Mouse (Mus musculus): ENCODE results near the gene Msl2. TPM values are rescaled to one million over a fixed set of nuclear protein-coding genes. Genes with fewer than 3 reads are reported as not detected.

The Msl2 gene
- total and polyA plus RNA-seq, 3 experiments, result 15.5 to 30.8 (median 18.7) TPM

GRCm38 (mm10) chr9:101042249-101042648 lies 31.7 kb upstream of the Msl2 start:
- Histone ChIP-seq H3K4me2 (ENCODE audit: insufficient read depth, low read depth, poor library complexity, severe bottlenecking) (no peak overlapping the region), H3K9ac (ENCODE audit: insufficient read depth, low read depth) (no peak overlapping the region), H3K27ac (ENCODE audit: insufficient read depth, low read depth) (no peak overlapping the region), H3K9me3 (replicated peaks; ENCODE audit: low read length) (no peaks in the 10 kb centered on the region), H3K27me3 (replicated peaks) (no peaks in the 10 kb centered on the region), H3K4me3 (replicated peaks in 1 of 3; ENCODE audit: low read depth in 2 of 3, low read length in 2 of 3, poor library complexity in 1 of 3) (no peak overlapping the region), H3K79me2 (replicated peaks; ENCODE audit: control insufficient read depth, extremely low read depth, insufficient read depth, poor library complexity, severe bottlenecking) (no peaks in the 10 kb centered on the region), H3K4me1 (ENCODE audit: control insufficient read depth in 1 of 2, insufficient read depth in 2 of 2) (peaks cover 5 to 9% of the 10 kb centered on the region in 2 experiments; a peak in 3 of 4 replicates), H3K36me3 (replicated peaks in 1 of 2; ENCODE audit: control insufficient read depth in 1 of 2, insufficient read depth in 1 of 2, low read length in 1 of 2) (no peaks in the 10 kb centered on the region)
- TF ChIP-seq TCF12 (IDR thresholded peaks at IDR 0.05; ENCODE audit: low read depth, low read length) (no peak), CHD1 (IDR thresholded peaks at IDR 0.05; ENCODE audit: low read depth, low read length) (no peak), MYC (IDR thresholded peaks at IDR 0.05; ENCODE audit: low read depth, low read length) (no peak), ZKSCAN1 (IDR thresholded peaks at IDR 0.05; ENCODE audit: borderline replicate concordance, low read depth, low read length) (no peak), JUND (conservative IDR thresholded peaks at IDR 0.05; ENCODE audit: low read depth, low read length) (no peak), MXI1 (IDR thresholded peaks at IDR 0.05; ENCODE audit: low read depth, low read length) (no peak), UBTF (IDR thresholded peaks at IDR 0.05; ENCODE audit: low read depth, low read length) (no peak), RAD21 (IDR thresholded peaks at IDR 0.05; ENCODE audit: low read depth, low read length) (no peak), ZNF384 (IDR thresholded peaks at IDR 0.05; ENCODE audit: low read depth, low read length) (no peak), ETS1 (conservative IDR thresholded peaks at IDR 0.05; ENCODE audit: low read depth, low read length) (no peak), IRF4 (IDR thresholded peaks at IDR 0.05; ENCODE audit: low read depth, low read length) (no peak), HCFC1 (IDR thresholded peaks at IDR 0.05; ENCODE audit: low read depth, low read length) (no peak), SMC3 (IDR thresholded peaks at IDR 0.05; ENCODE audit: low read depth, low read length) (no peak), E2F4 (IDR thresholded peaks at IDR 0.05; ENCODE audit: insufficient replicate concordance, low read depth, low read length) (no peak), CHD2 (IDR thresholded peaks at IDR 0.05; ENCODE audit: low read length) (no peak), ZC3H11A (IDR thresholded peaks at IDR 0.05; ENCODE audit: low read depth, low read length) (no peak)
- dilution Hi-C loops (cut with MboI; ENCODE audit: extremely low pct_ligation_motif_present, extremely low pct_unique_long_range_greater_than_20kb, low sequenced_read_pairs), result no loop called here
- no peak for DNase-seq (ENCODE audit: extremely low read depth)
- in situ Hi-C loops (cut with MboI; ENCODE audit: low pct_ligation_motif_present, low pct_unique_long_range_greater_than_20kb, low sequenced_read_pairs), result no loop called here

GRCm38 (mm10) chr9:101045710-101046338 lies 28.1 kb upstream of the Msl2 start:
- in situ Hi-C loops (cut with MboI; ENCODE audit: low pct_ligation_motif_present, low pct_unique_long_range_greater_than_20kb, low sequenced_read_pairs), result no loop called here
- no peaks in the 10 kb centered on the region for H3K9me3 ChIP-seq (replicated peaks; ENCODE audit: low read length)
- H3K36me3 ChIP-seq (replicated peaks in 1 of 2; ENCODE audit: control insufficient read depth in 1 of 2, insufficient read depth in 1 of 2, low read length in 1 of 2), result no peaks in the 10 kb centered on the region
- no peak overlapping the region for H3K27ac ChIP-seq (ENCODE audit: insufficient read depth, low read depth)
- dilution Hi-C loops (cut with MboI; ENCODE audit: extremely low pct_ligation_motif_present, extremely low pct_unique_long_range_greater_than_20kb, low sequenced_read_pairs), result no loop called here
- no peak overlapping the region for H3K4me2 ChIP-seq (ENCODE audit: insufficient read depth, low read depth, poor library complexity, severe bottlenecking)
- no peak overlapping the region for H3K4me3 ChIP-seq (replicated peaks in 1 of 3; ENCODE audit: low read depth in 2 of 3, low read length in 2 of 3, poor library complexity in 1 of 3)
- H3K79me2 ChIP-seq (replicated peaks; ENCODE audit: control insufficient read depth, extremely low read depth, insufficient read depth, poor library complexity, severe bottlenecking), result no peaks in the 10 kb centered on the region
- no peaks in the 10 kb centered on the region for H3K27me3 ChIP-seq (replicated peaks)
- no peak overlapping the region for H3K9ac ChIP-seq (ENCODE audit: insufficient read depth, low read depth)
- 0 out of 4 replicates have a peak, but pooled peaks cover 0 to 4% of the 10 kb centered on the region in 2 experiments for H3K4me1 ChIP-seq (ENCODE audit: control insufficient read depth in 1 of 2, insufficient read depth in 2 of 2)
- no peak for DNase-seq (ENCODE audit: extremely low read depth)
- TF ChIP-seq USF2 (conservative IDR thresholded peaks at IDR 0.05; ENCODE audit: low read depth, low read length) (no peak), POLR2AphosphoS2 (IDR thresholded peaks at IDR 0.05; ENCODE audit: low read depth, low read length) (no peak), EP300 (IDR thresholded peaks at IDR 0.05; ENCODE audit: low read length) (no peak), UBTF (IDR thresholded peaks at IDR 0.05; ENCODE audit: low read depth, low read length) (no peak), NELFE (IDR thresholded peaks at IDR 0.05; ENCODE audit: low read depth, low read length) (no peak)

All from CH12.LX (cell line).